Mouse (Mus musculus): ENCODE results near the gene Tubb3. TPM values are rescaled to one million over a fixed set of nuclear protein-coding genes. Genes with fewer than 3 reads are reported as not detected.
A peak's percentile ranks its signal among the peaks of the same experiment; 100 is the strongest.

The Tubb3 gene
- 556 and 641 TPM in 2 replicates for polyA plus RNA-seq (2014; fragmentation: Nextera tagmentation; extraction: Ambion mirVana)

DNA sequence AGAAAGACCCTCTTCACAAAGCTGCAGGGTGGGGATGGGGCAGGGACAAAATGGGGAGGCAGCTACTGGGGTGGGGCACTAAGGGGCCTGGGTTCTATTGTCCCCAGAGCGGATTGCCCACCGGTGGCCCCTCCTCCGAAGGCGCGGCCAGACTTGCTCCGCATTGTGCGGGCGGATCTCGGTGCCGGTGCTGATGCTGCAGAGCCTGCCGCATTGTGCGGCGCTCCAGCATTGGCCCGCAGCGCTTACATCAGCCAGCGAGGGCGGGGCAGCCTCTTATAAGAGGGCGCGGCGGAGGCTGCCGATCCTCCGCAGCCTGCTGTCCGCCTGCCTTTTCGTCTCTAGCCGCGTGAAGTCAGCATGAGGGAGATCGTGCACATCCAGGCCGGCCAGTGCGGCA lies at the start of gene Tubb3:
TSS of gene Tubb3 (plus strand) at position 179 of the 400 bp plus-strand sequence.
- Histone ChIP-seq H3K36me3 (ENCODE audit: control insufficient read depth, insufficient read depth, low read length) (no peaks in the 10 kb centered on the region), H3K27ac (ENCODE audit: low read depth, low read length) (peak within 1 kb of the TSS; percentile 84), H3K27me3 (ENCODE audit: control insufficient read depth, insufficient read depth, low read length) (no peaks in the 10 kb centered on the region), H3K9me3 (ENCODE audit: control insufficient read depth, low read length) (no peaks in the 10 kb centered on the region), H3K4me1 (replicated peaks; ENCODE audit: control insufficient read depth, insufficient read depth, low read length) (peaks cover 15% of the 10 kb centered on the region), H3K9ac (ENCODE audit: low read length) (peak within 1 kb of the TSS; percentile 65), H3K4me2 (ENCODE audit: low read depth, low read length, severe bottlenecking) (peak within 1 kb of the TSS; percentile 53), H3K4me3 (ENCODE audit: low read depth, low read length) (peak within 1 kb of the TSS; percentile 68)
- ATAC-seq (replicated peaks; ENCODE audit: low FRiP score) (peak; percentile 88), DNase-seq (ENCODE audit: low spot score) (peak; percentile 94)
- WGBS: under 1% methylated on average over 29 of the region's 29 CpGs

DNA sequence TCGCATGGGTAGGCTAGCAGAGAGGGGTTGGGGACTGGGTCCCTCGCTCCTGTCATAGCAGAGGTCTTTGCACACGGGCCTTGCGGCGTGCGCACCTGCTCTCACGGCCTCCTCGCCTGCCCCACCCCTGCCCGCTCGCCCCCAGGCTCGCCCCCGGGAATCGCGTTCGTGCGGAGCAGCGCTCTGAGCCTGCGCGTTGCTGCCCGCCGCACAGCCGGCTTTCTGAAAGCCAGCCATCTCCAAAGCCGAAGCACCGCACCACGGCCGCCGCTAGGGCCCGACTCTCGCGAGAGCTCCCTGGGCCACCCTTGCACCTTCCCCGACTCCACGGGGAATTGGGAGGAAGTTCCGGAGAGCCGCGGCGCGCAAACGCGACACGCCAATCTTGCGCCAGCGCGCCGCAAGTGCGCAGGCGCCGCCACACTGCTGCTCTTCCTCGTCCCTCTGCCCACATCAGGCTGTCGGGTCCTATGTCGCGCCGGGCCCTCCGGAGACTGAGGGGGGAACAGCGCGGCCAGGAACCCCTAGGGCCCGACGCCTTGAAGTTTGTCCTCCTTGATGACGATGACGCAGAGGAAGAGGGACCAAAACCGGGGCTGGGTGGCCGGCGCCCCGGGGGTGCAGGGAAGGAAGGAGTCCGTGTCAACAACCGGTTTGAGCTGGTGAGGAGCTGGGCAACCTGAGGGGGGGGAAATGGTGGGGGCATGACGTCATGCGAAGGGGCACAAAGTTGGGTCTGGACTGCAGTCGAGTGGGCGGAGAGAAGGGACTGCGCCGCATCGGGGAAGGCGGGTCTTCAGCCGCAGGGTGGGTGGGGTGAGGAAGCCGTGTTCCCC lies 37.6 kb upstream of the Tubb3 start, which contains the start of gene Tcf25:
TSS of gene Tcf25 (plus strand) at position 351 of the 836 bp plus-strand sequence.
- H3K9ac ChIP-seq (ENCODE audit: low read length): peak within 1 kb of the TSS; percentile 84
- H3K36me3 ChIP-seq (ENCODE audit: control insufficient read depth, insufficient read depth, low read length): no peaks in the 10 kb centered on the region
- ATAC-seq (replicated peaks; ENCODE audit: low FRiP score): peak; percentile 93
- peak within 1 kb of the TSS; percentile 96 for H3K27ac ChIP-seq (ENCODE audit: low read depth, low read length)
- under 1% methylated on average over 75 of the region's 75 CpGs for WGBS
- no peaks in the 10 kb centered on the region for H3K27me3 ChIP-seq (ENCODE audit: control insufficient read depth, insufficient read depth, low read length)
- no peaks in the 10 kb centered on the region for H3K9me3 ChIP-seq (ENCODE audit: control insufficient read depth, low read length)
- DNase-seq (ENCODE audit: low spot score): peak; percentile 99
- H3K4me2 ChIP-seq (ENCODE audit: low read depth, low read length, severe bottlenecking): peak within 1 kb of the TSS; percentile 72
- peaks cover 5% of the 10 kb centered on the region; the same call in 1 of the 2 replicates for H3K4me1 ChIP-seq (replicated peaks; ENCODE audit: control insufficient read depth, insufficient read depth, low read length)
- H3K4me3 ChIP-seq (ENCODE audit: low read depth, low read length): peak within 1 kb of the TSS; percentile 83

DNA sequence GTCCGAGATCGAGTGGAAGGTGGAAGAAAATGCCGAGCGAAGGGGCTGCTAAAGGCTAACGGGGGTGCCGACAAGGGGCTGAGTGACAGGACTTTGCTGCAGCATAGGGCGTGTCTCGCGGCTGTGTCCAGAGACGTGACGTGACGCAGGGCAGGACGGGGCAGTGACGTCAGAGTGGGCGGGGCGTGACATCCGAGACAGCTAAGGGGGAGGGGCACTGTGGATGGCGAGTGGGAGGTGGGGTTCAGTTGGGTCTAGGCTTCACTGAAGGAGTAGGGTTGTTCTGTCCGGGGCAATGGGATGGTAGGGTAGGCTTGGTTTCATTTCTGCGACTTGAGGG lies 37.0 kb upstream of the Tubb3 start:
- Histone ChIP-seq H3K4me3 (ENCODE audit: low read depth, low read length) (peak overlapping the region; percentile 83), H3K27me3 (ENCODE audit: control insufficient read depth, insufficient read depth, low read length) (no peaks in the 10 kb centered on the region), H3K4me1 (replicated peaks; ENCODE audit: control insufficient read depth, insufficient read depth, low read length) (peaks cover 5% of the 10 kb centered on the region; the same call in 1 of the 2 replicates), H3K36me3 (ENCODE audit: control insufficient read depth, insufficient read depth, low read length) (no peaks in the 10 kb centered on the region), H3K9ac (ENCODE audit: low read length) (peak overlapping the region; percentile 84), H3K4me2 (ENCODE audit: low read depth, low read length, severe bottlenecking) (peak overlapping the region; percentile 72), H3K27ac (ENCODE audit: low read depth, low read length) (peak overlapping the region; percentile 96; the same call in 1 of the 2 replicates), H3K9me3 (ENCODE audit: control insufficient read depth, low read length) (no peaks in the 10 kb centered on the region)
- 0% methylated on average over 20 of the region's 20 CpGs for WGBS
- ATAC-seq (replicated peaks; ENCODE audit: low FRiP score) (peak; percentile 84), DNase-seq (ENCODE audit: low spot score) (peak; percentile 98)

DNA sequence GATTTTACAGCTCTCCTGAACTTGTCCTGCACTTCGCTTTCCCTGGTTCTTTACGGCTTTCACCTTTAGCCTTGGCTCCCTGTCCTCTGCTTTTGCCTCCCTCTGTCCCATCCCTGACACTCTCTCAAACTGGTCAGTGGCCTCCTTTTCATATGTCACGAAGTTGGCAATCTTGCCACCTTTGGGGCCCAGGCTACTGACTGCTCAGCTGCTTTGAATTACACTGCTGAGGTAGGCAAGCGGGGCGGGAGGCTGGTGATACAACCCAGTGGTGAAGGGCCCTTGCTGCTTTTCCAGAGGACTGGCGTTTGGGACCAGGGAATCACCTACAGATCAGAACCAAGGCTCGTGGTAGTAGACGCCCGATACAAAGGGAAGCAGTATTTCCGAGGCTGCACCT lies 35.5 kb upstream of the Tubb3 start:
- DNase-seq (ENCODE audit: low spot score) (no peak), ATAC-seq (replicated peaks; ENCODE audit: low FRiP score) (no peak)
- Histone ChIP-seq H3K9ac (ENCODE audit: low read length) (no peak overlapping the region), H3K27ac (ENCODE audit: low read depth, low read length) (no peak overlapping the region), H3K36me3 (ENCODE audit: control insufficient read depth, insufficient read depth, low read length) (no peaks in the 10 kb centered on the region), H3K27me3 (ENCODE audit: control insufficient read depth, insufficient read depth, low read length) (no peaks in the 10 kb centered on the region), H3K9me3 (ENCODE audit: control insufficient read depth, low read length) (no peaks in the 10 kb centered on the region), H3K4me1 (replicated peaks; ENCODE audit: control insufficient read depth, insufficient read depth, low read length) (peaks cover 5% of the 10 kb centered on the region; the same call in 1 of the 2 replicates), H3K4me3 (ENCODE audit: low read depth, low read length) (no peak overlapping the region), H3K4me2 (ENCODE audit: low read depth, low read length, severe bottlenecking) (no peak overlapping the region)
- 87% methylated on average over 10 of the region's 10 CpGs for WGBS

DNA sequence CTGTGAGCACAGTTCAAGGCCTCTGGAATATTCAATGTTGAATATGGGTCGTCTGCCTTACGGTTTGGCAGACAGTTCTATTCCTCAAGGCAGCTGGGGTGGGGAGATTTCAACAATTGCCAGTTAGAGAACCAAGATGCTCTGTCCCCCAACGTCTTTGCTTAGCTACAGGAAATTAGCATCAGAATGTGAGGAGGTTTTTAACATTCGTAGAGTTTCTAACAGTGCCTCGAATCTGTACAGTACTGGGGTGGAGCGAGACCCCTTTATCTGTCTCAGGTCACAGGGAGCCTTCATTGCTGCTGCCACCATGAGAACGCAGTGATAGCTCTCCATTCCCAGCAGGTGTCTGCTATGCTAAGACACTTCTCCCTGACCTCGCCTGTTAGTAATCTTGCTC lies 35.1 kb upstream of the Tubb3 start:
- WGBS: 80% methylated on average over 8 of the region's 8 CpGs
- no peaks in the 10 kb centered on the region for H3K27me3 ChIP-seq (ENCODE audit: control insufficient read depth, insufficient read depth, low read length)
- no peak for DNase-seq (ENCODE audit: low spot score)
- H3K36me3 ChIP-seq (ENCODE audit: control insufficient read depth, insufficient read depth, low read length): no peaks in the 10 kb centered on the region
- peaks cover 5% of the 10 kb centered on the region; the same call in 1 of the 2 replicates for H3K4me1 ChIP-seq (replicated peaks; ENCODE audit: control insufficient read depth, insufficient read depth, low read length)
- no peak overlapping the region for H3K4me2 ChIP-seq (ENCODE audit: low read depth, low read length, severe bottlenecking)
- ATAC-seq (replicated peaks; ENCODE audit: low FRiP score): no peak
- no peak overlapping the region for H3K9ac ChIP-seq (ENCODE audit: low read length)
- no peak overlapping the region for H3K27ac ChIP-seq (ENCODE audit: low read depth, low read length)
- H3K4me3 ChIP-seq (ENCODE audit: low read depth, low read length): no peak overlapping the region
- H3K9me3 ChIP-seq (ENCODE audit: control insufficient read depth, low read length): no peaks in the 10 kb centered on the region

DNA sequence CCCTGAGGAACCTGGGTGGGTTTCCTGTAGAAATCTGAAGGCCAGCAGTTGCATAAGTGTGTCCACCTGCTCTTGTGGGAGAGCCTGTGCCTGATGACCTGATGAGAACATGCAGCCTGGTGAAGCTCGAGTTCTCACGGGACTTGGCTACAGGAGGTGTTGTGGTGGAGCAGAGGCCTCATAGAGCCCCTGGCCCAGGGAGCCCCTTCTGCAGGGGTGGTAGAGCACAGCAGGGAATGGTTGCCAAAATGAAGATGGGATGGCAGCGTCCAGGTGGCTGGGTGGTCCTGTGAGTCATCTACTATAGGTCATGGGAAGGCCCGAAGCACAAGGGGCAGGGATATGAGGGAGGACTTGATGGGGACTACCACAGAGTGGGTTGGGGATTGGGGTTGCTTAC lies 29.5 kb upstream of the Tubb3 start:
- WGBS: 98% methylated on average over 4 of the region's 4 CpGs
- Histone ChIP-seq H3K9ac (ENCODE audit: low read length) (no peak overlapping the region), H3K4me2 (ENCODE audit: low read depth, low read length, severe bottlenecking) (no peak overlapping the region), H3K4me3 (ENCODE audit: low read depth, low read length) (no peak overlapping the region), H3K27me3 (ENCODE audit: control insufficient read depth, insufficient read depth, low read length) (no peaks in the 10 kb centered on the region), H3K4me1 (replicated peaks; ENCODE audit: control insufficient read depth, insufficient read depth, low read length) (no peaks in the 10 kb centered on the region), H3K27ac (ENCODE audit: low read depth, low read length) (no peak overlapping the region), H3K9me3 (ENCODE audit: control insufficient read depth, low read length) (no peaks in the 10 kb centered on the region), H3K36me3 (ENCODE audit: control insufficient read depth, insufficient read depth, low read length) (peaks cover 8% of the 10 kb centered on the region; the same call in 1 of the 2 replicates)
- DNase-seq (ENCODE audit: low spot score) (no peak), ATAC-seq (replicated peaks; ENCODE audit: low FRiP score) (no peak)

DNA sequence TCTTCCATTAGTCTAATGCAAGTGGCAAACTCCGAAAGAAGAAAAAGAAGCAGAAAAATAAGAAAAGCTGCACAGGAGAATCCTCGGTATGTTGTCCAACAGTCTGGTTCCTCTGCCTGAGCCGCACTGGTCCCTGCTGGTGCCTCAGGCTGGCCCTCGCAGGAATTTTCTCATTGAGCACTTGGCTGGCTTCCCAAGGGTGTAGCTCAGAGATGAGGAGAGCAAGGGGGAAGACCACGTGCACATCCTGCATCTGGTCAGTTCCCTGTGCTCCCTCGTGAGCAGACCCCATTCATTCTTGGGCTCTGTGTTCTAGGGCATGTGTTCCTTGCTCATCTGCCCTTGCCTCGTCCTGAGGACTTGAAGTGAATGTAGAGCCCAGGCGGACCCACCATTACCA lies 28.7 kb upstream of the Tubb3 start:
- Histone ChIP-seq H3K4me2 (ENCODE audit: low read depth, low read length, severe bottlenecking) (no peak overlapping the region), H3K27ac (ENCODE audit: low read depth, low read length) (no peak overlapping the region), H3K9me3 (ENCODE audit: control insufficient read depth, low read length) (no peaks in the 10 kb centered on the region), H3K9ac (ENCODE audit: low read length) (no peak overlapping the region), H3K4me1 (replicated peaks; ENCODE audit: control insufficient read depth, insufficient read depth, low read length) (no peaks in the 10 kb centered on the region), H3K4me3 (ENCODE audit: low read depth, low read length) (no peak overlapping the region), H3K36me3 (ENCODE audit: control insufficient read depth, insufficient read depth, low read length) (peaks cover 8% of the 10 kb centered on the region; the same call in 1 of the 2 replicates), H3K27me3 (ENCODE audit: control insufficient read depth, insufficient read depth, low read length) (no peaks in the 10 kb centered on the region)
- ATAC-seq (replicated peaks; ENCODE audit: low FRiP score): no peak
- 93% methylated on average over 8 of the region's 8 CpGs for WGBS
- no peak for DNase-seq (ENCODE audit: low spot score)

DNA sequence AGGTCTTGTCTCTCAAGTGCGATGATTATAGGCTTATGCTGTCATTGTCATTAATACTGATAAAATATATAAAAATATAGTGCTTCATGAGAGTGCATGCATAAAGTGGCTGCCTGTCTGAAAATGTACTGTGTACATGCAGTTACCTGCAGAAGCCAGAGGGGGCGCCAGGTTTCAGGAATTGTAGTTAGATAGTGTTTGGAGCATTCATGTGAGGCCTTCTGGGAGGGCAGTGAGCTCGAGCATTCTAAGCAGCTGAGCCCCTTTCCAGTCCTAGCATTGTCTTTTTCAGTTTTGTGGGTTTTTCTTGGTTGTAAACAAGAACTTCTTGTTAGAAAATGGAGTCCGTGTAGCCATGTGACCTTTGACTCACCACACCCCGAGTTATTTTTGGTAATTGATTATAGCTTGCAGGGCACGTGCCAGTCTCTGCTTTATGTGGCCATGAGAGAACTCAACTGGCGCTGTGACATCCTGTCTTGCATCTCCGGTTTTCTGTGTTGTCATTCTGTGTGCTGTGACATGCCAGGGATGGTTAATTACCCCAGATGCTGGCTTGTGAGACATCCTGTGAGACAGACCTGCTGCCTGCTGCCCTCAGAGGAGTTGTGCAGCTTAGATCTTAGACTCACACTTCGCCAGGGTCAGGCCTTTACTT lies 26.2 kb upstream of the Tubb3 start:
- peaks cover 13% of the 10 kb centered on the region; the same call in 1 of the 2 replicates for H3K36me3 ChIP-seq (ENCODE audit: control insufficient read depth, insufficient read depth, low read length)
- 71% methylated on average over 9 of the region's 9 CpGs for WGBS

More for the DNA sequence above, 26.2 kb upstream of the Tubb3 start:
- H3K4me3 ChIP-seq (ENCODE audit: low read depth, low read length): no peak overlapping the region
- H3K4me2 ChIP-seq (ENCODE audit: low read depth, low read length, severe bottlenecking): no peak overlapping the region
- no peaks in the 10 kb centered on the region for H3K4me1 ChIP-seq (replicated peaks; ENCODE audit: control insufficient read depth, insufficient read depth, low read length)
- no peak overlapping the region for H3K9ac ChIP-seq (ENCODE audit: low read length)
- DNase-seq (ENCODE audit: low spot score) (no peak), ATAC-seq (replicated peaks; ENCODE audit: low FRiP score) (no peak)
- H3K27ac ChIP-seq (ENCODE audit: low read depth, low read length): no peak overlapping the region
- no peaks in the 10 kb centered on the region for H3K27me3 ChIP-seq (ENCODE audit: control insufficient read depth, insufficient read depth, low read length)
- no peaks in the 10 kb centered on the region for H3K9me3 ChIP-seq (ENCODE audit: control insufficient read depth, low read length)
